Mouse (Mus musculus) activated CD4-positive, CD25-positive, alpha-beta regulatory T cell, adult 9 weeks (primary cell): ENCODE results near the gene Olfr649. TPM values are rescaled to one million over a fixed set of nuclear protein-coding genes. Genes with fewer than 3 reads are reported as not detected.

Experiments used
- polyA plus RNA-seq: library from polyadenylated mRNA; unstranded; fragments of 100-300 nt; shearing (Covaris generic); gene quantifications from one replicate; pipeline ENCODE4 v1.2.1, GENCODE M21; 2017

Gene Olfr649
- polyA plus RNA-seq = not detected

GRCm38 (mm10) chr7:104195885-104196284 lies at the start of gene Olfr649:
TSS of gene Olfr649 (minus strand) at chr7:104195985.

GRCm38 (mm10) chr7:104244287-104245181 lies 48.7 kb upstream of the Olfr649 start, which contains the start of gene Trim34a:
TSS of gene Trim34a (plus strand) at chr7:104244457.

GRCm38 (mm10) chr7:104218701-104219569 lies 23.1 kb upstream of the Olfr649 start, which contains the start of gene Trim6:
TSS of gene Trim6 (plus strand) at chr7:104218793.

GRCm38 (mm10) chr7:104183292-104183691 lies 12.5 kb downstream of the Olfr649 start, which contains the start of gene Olfr648:
TSS of gene Olfr648 (minus strand) at chr7:104183392.

GRCm38 (mm10) chr7:104150456-104150855 lies 45.3 kb downstream of the Olfr649 start, which contains the start of gene Ubqlnl:
TSS of gene Ubqlnl (minus strand) at chr7:104150556.

GRCm38 (mm10) chr7:104143179-104143578 lies 52.6 kb downstream of the Olfr649 start, which contains the start of gene Ubqln3:
TSS of gene Ubqln3 (minus strand) at chr7:104143279.

Other genes starting within 250 kb of the Olfr649 start
- gene Olfr635, start 224.8 kb downstream of the Olfr649 start, polyA plus RNA-seq = 0.04 TPM
- not detected for gene Olfr638, start 197.2 kb downstream of the Olfr649 start, polyA plus RNA-seq
- not detected for gene Olfr639, start 178.7 kb downstream of the Olfr649 start, polyA plus RNA-seq
- gene Olfr640, start 170.4 kb downstream of the Olfr649 start, polyA plus RNA-seq = not detected
- not detected for gene Olfr641, start 160.5 kb downstream of the Olfr649 start, polyA plus RNA-seq
- not detected for gene Olfr642, start 143.3 kb downstream of the Olfr649 start, polyA plus RNA-seq
- gene 4930516K23Rik, start 134.5 kb downstream of the Olfr649 start, polyA plus RNA-seq = not detected
- not detected for gene Olfr644, start 124.1 kb downstream of the Olfr649 start, polyA plus RNA-seq
- gene Olfr645, start 110.5 kb downstream of the Olfr649 start, polyA plus RNA-seq = not detected
- gene Olfr646, start 91.1 kb downstream of the Olfr649 start, polyA plus RNA-seq = not detected
- not detected for gene Ubqln5, start 66.2 kb downstream of the Olfr649 start, polyA plus RNA-seq
- gene Olfr643, start 58.6 kb downstream of the Olfr649 start, polyA plus RNA-seq = not detected
- not detected for gene Ubqln3, start 52.7 kb downstream of the Olfr649 start, polyA plus RNA-seq
- not detected for gene Ubqlnl, start 45.4 kb downstream of the Olfr649 start, polyA plus RNA-seq
- not detected for gene Olfm5, start 31.2 kb downstream of the Olfr649 start, polyA plus RNA-seq
- not detected for gene Olfr648, start 12.6 kb downstream of the Olfr649 start, polyA plus RNA-seq
- gene Trim6, start 22.8 kb upstream of the Olfr649 start, polyA plus RNA-seq = 2.1 TPM
- gene Trim34a, start 48.5 kb upstream of the Olfr649 start, polyA plus RNA-seq = 64.7 TPM
- 34.7 TPM for gene Trim5, start 92.1 kb upstream of the Olfr649 start, polyA plus RNA-seq
- 143 TPM for gene Trim12a, start 119.5 kb upstream of the Olfr649 start, polyA plus RNA-seq
- 1.1 TPM for gene Trim34b, start 133.5 kb upstream of the Olfr649 start, polyA plus RNA-seq
- gene Trim12c, start 157.4 kb upstream of the Olfr649 start, polyA plus RNA-seq = 27.4 TPM
- 1.3 TPM for gene Trim30b, start 173.9 kb upstream of the Olfr649 start, polyA plus RNA-seq
- 2.7 TPM for gene Trim30c, start 204.9 kb upstream of the Olfr649 start, polyA plus RNA-seq